Mouse (Mus musculus) forebrain, embryonic 11.5 days (tissue): ENCODE data around the gene Zdbf2. TPM values are rescaled to one million over a fixed set of nuclear protein-coding genes. Genes with fewer than 3 reads are reported as not detected.
"Not testable (repeated sequence)": the region's sequence is repeated elsewhere in the genome, so short reads cannot be mapped to it uniquely, and the experiment has no call there.

Experiments
- ATAC-seq: fragments of 200-750 bp; cut with Nextera tagmentation; replicated peaks from 2 replicates; pipeline ENCODE4 v1.8.0; 2017; ENCODE audit warnings: moderate TSS enrichment; ENCODE audit not compliant: low FRiP score
- DNase-seq: peaks from one replicate; pipeline ENCODE4 v3.0.0-alpha.2; 2017; ENCODE audit warnings: low spot score
- H3K27ac ChIP-seq: fragments of 300-500 bp; sonication (generic); 2 replicates; pipeline ENCODE4 v1.5.1; 2014; ENCODE audit warnings: low read depth, low read length
- H3K27me3 ChIP-seq: fragments of 300-500 bp; sonication (generic); 2 replicates; pipeline ENCODE4 v1.6.1; 2014; ENCODE audit warnings: mild to moderate bottlenecking, low read length, mixed read lengths; ENCODE audit not compliant: control insufficient read depth, insufficient read depth
- H3K36me3 ChIP-seq: fragments of 300-500 bp; sonication (generic); 2 replicates; pipeline ENCODE4 v1.6.1; 2014; ENCODE audit warnings: mild to moderate bottlenecking, low read length, moderate library complexity, mixed read lengths; ENCODE audit not compliant: control insufficient read depth, insufficient read depth
- H3K4me1 ChIP-seq: fragments of 300-500 bp; sonication (generic); replicated peaks from 2 replicates; pipeline ENCODE4 v1.6.1; 2014; ENCODE audit warnings: low read length, mixed read lengths; ENCODE audit not compliant: control insufficient read depth, insufficient read depth
- H3K4me2 ChIP-seq: fragments of 300-500 bp; sonication (generic); 2 replicates; pipeline ENCODE4 v1.6.1; 2014; ENCODE audit warnings: low read depth, mild to moderate bottlenecking, low read length, moderate library complexity, mixed read lengths; ENCODE audit not compliant: severe bottlenecking
- H3K4me3 ChIP-seq: fragments of 300-500 bp; sonication (generic); 2 replicates; pipeline ENCODE4 v1.5.1; 2014; ENCODE audit warnings: low read depth, low read length
- H3K9ac ChIP-seq: fragments of 300-500 bp; sonication (generic); 2 replicates; pipeline ENCODE4 v1.6.1; 2014; ENCODE audit warnings: low read length
- H3K9me3 ChIP-seq: fragments of 300-500 bp; sonication (generic); 2 replicates; pipeline ENCODE4 v1.6.1; 2016; ENCODE audit warnings: low read length, mixed read lengths; ENCODE audit not compliant: control insufficient read depth
- WGBS: fragments of 180-500 bp; shearing (Covaris S2); extraction: QIAGEN DNeasy Blood & Tissue Kit; methylation state at CpG from one replicate; pipeline ENCODE4 v1.1.7; 2014; 5-methylcytosine and 5-hydroxymethylcytosine counted together
- polyA plus RNA-seq: library from polyadenylated mRNA; unstranded; fragments of >200 nt; fragmentation: Nextera tagmentation; extraction: Ambion mirVana; gene quantifications from 2 replicates; pipeline ENCODE4 v1.2.1, GENCODE M21; 2014

Zdbf2 gene
- polyA plus RNA-seq, 1 experiment from 2014 or later = 26.7 TPM

DNA sequence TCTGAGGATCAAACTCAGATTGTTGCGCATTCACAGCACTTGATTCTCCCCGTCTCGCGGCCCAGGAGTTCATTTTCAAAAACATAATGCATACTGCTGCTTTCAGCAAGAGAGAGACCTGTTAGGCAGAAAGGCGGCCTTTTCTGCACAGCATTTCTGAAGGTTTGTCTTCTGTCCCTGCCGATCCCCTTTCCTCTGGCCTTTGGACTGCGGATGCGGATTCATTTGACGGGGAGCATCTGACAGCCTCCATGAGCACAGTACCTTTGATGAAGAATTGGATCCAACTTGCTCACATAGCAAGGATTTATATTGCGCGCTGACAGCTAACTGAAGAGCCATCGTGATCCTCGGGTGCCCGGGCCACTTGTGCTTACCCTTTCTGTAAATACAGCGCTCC is 6.3 kb upstream of the Zdbf2 start:
- Histone ChIP-seq H3K4me3 (no peak overlapping the region), H3K9me3 (no peaks in the 10 kb centered on the region), H3K36me3 (no peaks in the 10 kb centered on the region), H3K4me1 (no peaks in the 10 kb centered on the region), H3K27me3 (peaks cover 67% of the 10 kb centered on the region), H3K4me2 (no peak overlapping the region), H3K27ac (no peak overlapping the region), H3K9ac (no peak overlapping the region)
- DNase-seq (no peak), ATAC-seq (no peak)
- whole genome bisulfite sequencing = 45% methylated on average over 15 of the region's 15 CpGs

DNA sequence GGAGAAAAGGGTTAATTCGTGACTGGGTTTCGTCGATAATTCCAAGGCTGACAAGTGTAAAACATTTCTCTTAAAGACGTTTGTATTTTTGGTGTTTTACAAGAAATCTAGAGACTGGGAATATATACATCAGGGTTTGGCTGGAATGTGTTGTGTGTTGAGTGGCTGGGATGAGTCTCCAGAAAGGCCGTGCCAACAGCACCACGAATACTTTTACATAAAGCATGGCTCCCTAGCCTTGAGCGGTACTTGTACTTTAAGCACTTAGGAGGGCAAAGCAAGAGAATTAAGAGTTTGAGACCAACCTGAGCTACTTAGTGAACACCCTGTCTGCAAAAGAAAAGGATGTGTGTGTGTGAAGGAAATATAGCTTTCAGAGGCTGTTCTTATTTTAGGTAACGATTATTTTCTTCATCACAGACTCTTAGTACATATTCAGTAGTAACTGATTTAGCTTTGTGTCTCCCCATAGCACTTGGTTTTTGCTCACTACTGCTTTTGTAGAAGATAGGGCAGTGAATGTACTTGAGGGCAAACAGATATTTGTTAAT is 865 bp upstream of the Zdbf2 start:
- 34% methylated on average over 8 of the region's 8 CpGs for WGBS
- no peaks in the 10 kb centered on the region for H3K9me3 ChIP-seq
- no peak for DNase-seq
- H3K4me1 ChIP-seq = peaks cover 5% of the 10 kb centered on the region; the same call in 1 of the 2 replicates
- peak overlapping the region; percentile 63; the same call in 1 of the 2 replicates for H3K4me3 ChIP-seq
- H3K9ac ChIP-seq = peak overlapping the region; percentile 87; the same call in 1 of the 2 replicates
- H3K4me2 ChIP-seq = peak overlapping the region; percentile 55; the same call in 1 of the 2 replicates
- peaks cover 57% of the 10 kb centered on the region for H3K27me3 ChIP-seq
- H3K36me3 ChIP-seq = no peaks in the 10 kb centered on the region
- no peak for ATAC-seq
- peak overlapping the region; percentile 62 for H3K27ac ChIP-seq

DNA sequence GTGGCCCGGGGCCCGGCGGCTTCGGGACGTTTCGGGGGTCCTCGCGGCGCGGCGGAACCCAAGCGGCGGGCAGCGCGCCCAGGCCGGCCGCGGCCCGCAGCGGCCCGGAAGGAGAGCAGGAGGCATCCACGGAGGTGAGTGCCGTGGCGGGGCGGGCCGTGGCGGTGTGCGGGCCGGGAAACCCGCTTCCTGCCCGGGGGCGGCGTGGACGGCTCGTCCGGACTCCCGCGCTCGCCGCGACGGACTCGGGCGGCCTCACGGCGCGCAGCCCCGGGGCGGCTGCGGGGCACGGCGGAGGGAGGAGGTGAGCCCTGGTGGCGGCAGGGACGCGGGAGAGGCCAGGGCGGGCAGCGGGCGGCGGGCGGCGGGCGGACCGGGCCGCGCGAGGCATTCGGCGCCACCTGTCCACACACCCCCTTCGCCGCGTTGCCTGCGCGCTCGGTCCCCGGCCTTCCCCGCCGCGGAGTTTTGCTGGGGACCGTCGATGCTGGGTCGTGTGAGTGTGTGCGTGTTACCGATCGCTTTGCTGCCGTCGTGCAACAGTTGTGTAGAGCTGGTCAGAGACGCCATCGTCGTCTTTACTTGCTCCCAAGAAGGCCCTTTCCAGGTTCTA is 380 bp downstream of the Zdbf2 start:
- under 1% methylated on average over 74 of the region's 89 CpGs for WGBS
- Histone ChIP-seq H3K27ac (peak overlapping the region; percentile 66), H3K36me3 (no peaks in the 10 kb centered on the region), H3K9me3 (no peaks in the 10 kb centered on the region), H3K27me3 (peaks cover 56% of the 10 kb centered on the region), H3K4me3 (peak overlapping the region; percentile 63), H3K4me2 (peak overlapping the region; percentile 55), H3K4me1 (peaks cover 5% of the 10 kb centered on the region; the same call in 1 of the 2 replicates), H3K9ac (peak overlapping the region; percentile 87)
- ATAC-seq (peak; percentile 37), DNase-seq (no peak)

DNA sequence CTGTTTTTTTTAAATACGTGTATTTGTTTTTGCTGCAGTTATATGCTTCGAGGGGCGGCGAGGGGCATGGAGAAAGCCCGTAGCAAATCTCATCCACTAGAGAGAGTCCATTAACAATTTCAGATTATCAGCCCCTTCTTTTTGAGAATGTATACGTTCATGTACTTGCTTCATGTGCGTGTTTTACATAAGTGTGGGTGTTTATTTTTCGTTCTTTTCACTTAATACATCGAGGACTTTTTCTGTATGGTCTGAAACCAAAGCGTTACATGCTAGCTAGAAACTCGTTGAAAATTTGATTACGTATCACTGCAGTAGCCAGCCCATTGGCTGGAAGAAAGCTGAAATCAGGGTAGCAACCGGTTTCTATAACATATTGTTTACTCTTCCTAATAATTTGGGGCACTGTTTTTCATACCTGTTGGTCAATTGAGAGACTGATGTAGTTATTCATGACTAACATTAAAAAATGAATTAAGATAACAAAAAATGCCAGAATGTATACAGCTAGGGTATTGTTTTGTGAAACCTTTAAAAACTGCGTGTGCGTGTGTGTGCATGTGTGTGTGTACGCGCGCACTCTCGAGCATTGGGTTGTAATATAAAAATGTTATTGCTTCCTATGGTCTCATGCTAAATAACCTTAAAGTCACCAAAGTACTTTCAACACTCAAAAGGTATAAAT is 1.1 kb downstream of the Zdbf2 start:
- 10% methylated on average over 19 of the region's 19 CpGs for WGBS
- no peaks in the 10 kb centered on the region for H3K36me3 ChIP-seq
- no peaks in the 10 kb centered on the region for H3K9me3 ChIP-seq
- peaks cover 5% of the 10 kb centered on the region; the same call in 1 of the 2 replicates for H3K4me1 ChIP-seq
- peak overlapping the region; percentile 55 for H3K4me2 ChIP-seq
- ATAC-seq (no peak), DNase-seq (no peak)
- H3K27me3 ChIP-seq = peaks cover 49% of the 10 kb centered on the region
- H3K4me3 ChIP-seq = peak overlapping the region; percentile 63
- H3K9ac ChIP-seq = peak overlapping the region; percentile 87
- no peak overlapping the region for H3K27ac ChIP-seq

DNA sequence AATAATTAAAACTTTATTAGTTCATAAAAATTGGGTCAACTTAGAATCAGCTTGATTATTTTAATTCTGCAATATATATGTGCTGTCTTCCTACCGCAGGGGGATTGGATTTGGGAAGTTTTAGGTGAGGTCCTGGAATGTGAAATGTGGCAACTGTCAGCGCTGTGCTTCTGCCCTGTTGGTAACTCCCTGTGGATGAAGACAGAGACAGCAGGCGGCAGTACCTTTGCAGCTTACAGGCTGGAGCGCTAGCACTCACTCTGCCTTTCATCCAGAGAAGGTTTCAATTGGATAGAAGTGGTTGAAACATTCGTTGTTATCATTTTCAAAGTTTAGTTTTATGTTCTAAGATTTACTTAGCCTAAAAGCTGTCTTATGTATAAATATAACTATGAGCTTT is 5.0 kb downstream of the Zdbf2 start:
- no peaks in the 10 kb centered on the region for H3K9me3 ChIP-seq
- ATAC-seq (no peak), DNase-seq (no peak)
- H3K9ac ChIP-seq = no peak overlapping the region
- H3K36me3 ChIP-seq = no peaks in the 10 kb centered on the region
- no peak overlapping the region for H3K4me3 ChIP-seq
- H3K4me1 ChIP-seq = no peaks in the 10 kb centered on the region
- H3K27ac ChIP-seq = no peak overlapping the region
- no peak overlapping the region for H3K4me2 ChIP-seq
- peaks cover 21% of the 10 kb centered on the region for H3K27me3 ChIP-seq
- WGBS = 32% methylated on average over 5 of the region's 5 CpGs

DNA sequence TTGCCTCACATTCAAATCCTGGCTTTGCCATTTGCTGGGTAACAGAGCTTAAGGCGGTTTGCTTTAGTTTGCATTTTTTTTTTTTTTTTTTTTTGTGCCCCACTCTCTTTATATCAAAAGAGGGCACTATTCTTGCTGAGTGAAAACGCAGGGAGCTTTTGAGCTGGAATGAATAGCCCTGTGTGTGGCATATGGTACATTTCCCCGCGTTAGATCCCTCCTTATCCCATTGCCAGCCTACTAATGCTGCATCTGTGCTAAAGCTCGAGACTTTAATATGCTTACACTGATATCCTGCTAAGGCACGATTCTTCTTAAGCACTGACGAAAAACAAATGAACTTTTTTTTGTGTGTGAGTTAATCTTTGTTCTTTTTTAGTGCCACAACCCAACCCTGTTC is 20.9 kb downstream of the Zdbf2 start:
- H3K4me3 ChIP-seq = no peak overlapping the region
- H3K9ac ChIP-seq = no peak overlapping the region
- H3K4me1 ChIP-seq = no peaks in the 10 kb centered on the region
- 9% methylated on average over 7 of the region's 7 CpGs for WGBS
- H3K9me3 ChIP-seq = no peaks in the 10 kb centered on the region
- H3K36me3 ChIP-seq = no peaks in the 10 kb centered on the region
- no peak for DNase-seq
- ATAC-seq = peak; percentile 81
- H3K27me3 ChIP-seq = peaks cover 2% of the 10 kb centered on the region
- no peak overlapping the region for H3K4me2 ChIP-seq
- H3K27ac ChIP-seq = no peak overlapping the region

DNA sequence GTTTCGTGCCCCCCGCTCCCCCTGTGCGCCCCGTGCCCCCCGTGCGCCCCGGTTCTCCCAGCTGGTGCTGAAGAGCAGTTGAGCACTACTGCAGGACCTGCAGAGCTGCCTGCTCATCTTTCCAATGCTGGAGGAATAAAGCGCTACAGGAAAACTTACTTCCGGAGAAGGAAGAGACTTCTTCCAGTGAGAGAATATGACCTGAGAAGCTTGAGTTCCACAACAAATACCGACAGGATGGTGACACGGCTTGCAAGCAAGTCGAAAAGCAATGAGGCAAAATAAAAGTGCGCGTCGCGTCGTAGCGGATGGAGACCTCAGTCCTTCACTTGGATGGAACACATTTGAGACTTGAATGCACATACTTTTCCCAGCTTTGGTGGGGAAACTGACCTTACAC is 36.6 kb downstream of the Zdbf2 start:
- WGBS = 32% methylated on average over 18 of the region's 18 CpGs
- H3K36me3 ChIP-seq = peaks cover 7% of the 10 kb centered on the region
- no peak overlapping the region for H3K9ac ChIP-seq
- DNase-seq (no peak), ATAC-seq (no peak)
- no peaks in the 10 kb centered on the region for H3K9me3 ChIP-seq
- H3K4me1 ChIP-seq = no peaks in the 10 kb centered on the region
- H3K27ac ChIP-seq = no peak overlapping the region
- H3K4me3 ChIP-seq = peak overlapping the region; percentile 25
- H3K4me2 ChIP-seq = peak overlapping the region; percentile 51
- no peaks in the 10 kb centered on the region; the same call in 1 of the 2 replicates for H3K27me3 ChIP-seq

DNA sequence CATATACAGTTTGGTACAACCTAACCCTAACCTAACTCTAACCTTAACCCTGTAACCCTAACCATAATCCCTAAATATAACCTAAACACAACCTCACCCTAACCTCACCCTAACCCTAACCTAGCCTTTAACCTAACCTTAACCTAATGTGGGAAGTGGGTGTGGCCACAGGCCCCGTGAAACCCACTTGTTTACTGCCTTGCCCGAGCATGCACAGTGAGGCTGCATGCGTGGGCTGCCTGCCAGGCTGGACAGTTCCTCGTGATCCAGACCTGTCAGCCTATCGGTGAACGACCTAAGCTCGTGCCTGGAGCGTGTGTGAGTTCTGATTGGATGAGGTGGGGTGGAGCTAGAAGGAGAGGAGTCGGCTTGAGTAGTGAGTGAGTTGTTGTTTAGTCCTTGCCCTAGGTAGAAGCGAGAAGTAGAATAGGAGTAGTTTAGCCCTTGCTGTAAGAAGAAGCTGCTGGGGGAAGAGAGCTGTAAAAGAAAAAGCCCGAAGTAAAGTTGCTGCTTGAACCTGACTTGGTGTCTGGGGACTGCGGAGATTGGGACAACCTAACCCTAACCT is 50.6 kb downstream of the Zdbf2 start:
- 67% methylated on average over 12 of the region's 12 CpGs for WGBS
- DNase-seq = not testable (repeated sequence)

More for the DNA sequence above, 50.6 kb downstream of the Zdbf2 start:
- H3K4me1 ChIP-seq, H3K27ac ChIP-seq, H3K36me3 ChIP-seq, H3K27me3 ChIP-seq, H3K4me3 ChIP-seq, H3K4me2 ChIP-seq, ATAC-seq, H3K9ac ChIP-seq, H3K9me3 ChIP-seq: not testable (repeated sequence)
